8 mouse cellular contexts compared by ENCODE assay signal in the genomic region with DNA sequence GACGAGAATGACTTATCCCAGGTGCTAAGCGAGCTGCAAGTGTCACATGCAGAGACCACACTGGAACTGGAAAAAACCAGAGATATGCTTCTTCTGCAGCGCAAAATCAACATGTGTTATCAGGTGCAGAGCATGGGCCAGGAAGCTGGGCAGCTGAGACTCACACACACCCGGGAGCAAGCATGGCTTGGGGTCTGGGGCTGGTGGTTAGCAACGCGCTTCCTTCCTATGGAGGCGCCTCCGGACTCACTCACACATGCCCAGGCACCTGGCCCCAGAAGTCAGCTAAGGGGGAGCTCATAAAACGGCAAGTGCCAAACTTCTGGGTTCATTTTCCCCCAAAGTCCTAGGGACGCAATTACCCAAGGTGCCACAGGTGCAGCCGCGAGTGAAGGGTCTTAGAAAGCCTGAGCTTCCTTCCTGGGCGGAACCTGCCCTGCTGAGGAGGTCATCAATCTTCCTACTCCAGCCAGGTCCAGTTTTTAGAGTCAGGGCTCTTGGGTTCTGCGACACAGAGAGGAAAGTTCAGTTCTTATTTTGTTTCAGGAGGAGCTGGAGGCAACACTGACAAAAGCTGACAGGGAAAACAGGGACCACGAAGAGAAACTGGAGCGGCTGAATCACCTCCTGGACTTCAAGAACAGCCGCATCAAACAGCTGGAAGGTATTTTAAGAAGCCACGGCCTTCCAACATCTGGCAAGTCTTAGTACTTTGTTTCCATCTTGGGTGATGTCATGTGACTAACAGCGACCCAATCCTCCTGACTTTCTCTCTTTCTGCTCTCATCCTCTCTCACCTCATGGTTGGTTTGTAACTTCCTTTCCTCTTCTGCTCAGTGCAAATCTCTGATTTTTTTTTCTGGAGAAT. TPM values are rescaled to one million over a fixed set of nuclear protein-coding genes. Genes with fewer than 3 reads are reported as not detected.
A peak's percentile ranks its signal among the peaks of the same experiment; 100 is the strongest.
DNase-seq lines count a peak whose midpoint lies in the region; ATAC-seq lines count a peak whose summit lies in the region.

No protein-coding gene starts in this region.

- H3K4me3 ChIP-seq in lung, embryonic 16.5 days (ENCODE audit: low read length) = peak overlapping the region; percentile 5; the same call in 1 of the 2 replicates
- no peak overlapping the region for H3K4me3 ChIP-seq in embryonic facial prominence, embryonic 11.5 days (ENCODE audit: low read depth, low read length)
- peak overlapping the region; percentile 35 for H3K4me3 ChIP-seq in liver, embryonic 16.5 days (ENCODE audit: low read depth, low read length)

- no peak for DNase-seq in lung, postnatal 10 days
- peak; percentile 70 for DNase-seq in embryonic facial prominence, embryonic 11.5 days (ENCODE audit: low spot score)
- DNase-seq in thymus, postnatal 36 days = peak; percentile 39 to 40
- DNase-seq in Muller cell, postnatal 12 days (ENCODE audit: inconsistent ontology term) = no peak
- DNase-seq in left cerebral cortex, postnatal 4 days = no peak
- DNase-seq in urinary bladder, postnatal 25 days (ENCODE audit: low spot score) = no peak

- no peak overlapping the region for H3K27ac ChIP-seq in lung, embryonic 16.5 days (ENCODE audit: low read length)
- no peak overlapping the region for H3K27ac ChIP-seq in embryonic facial prominence, embryonic 11.5 days (replicated peaks; ENCODE audit: low read depth, low read length)
- H3K27ac ChIP-seq in liver, embryonic 16.5 days (ENCODE audit: low read length) = no peak overlapping the region

- no peaks in the 10 kb centered on the region for H3K27me3 ChIP-seq in lung, embryonic 16.5 days (ENCODE audit: control insufficient read depth, insufficient read depth, low read depth, low read length)
- no peaks in the 10 kb centered on the region for H3K27me3 ChIP-seq in embryonic facial prominence, embryonic 11.5 days (ENCODE audit: control insufficient read depth, insufficient read depth, low read length)
- no peaks in the 10 kb centered on the region for H3K27me3 ChIP-seq in liver, embryonic 16.5 days (ENCODE audit: control insufficient read depth, insufficient read depth, low read depth, low read length)

- H3K9ac ChIP-seq in lung, embryonic 16.5 days (ENCODE audit: low read length) = 0 out of 2 replicates have a peak overlapping the region, but pooled peaks have one; percentile 8
- no peak overlapping the region for H3K9ac ChIP-seq in embryonic facial prominence, embryonic 11.5 days (replicated peaks; ENCODE audit: low read length)
- H3K9ac ChIP-seq in liver, embryonic 16.5 days (ENCODE audit: low read depth, low read length) = no peak overlapping the region

- no peaks in the 10 kb centered on the region for H3K36me3 ChIP-seq in lung, embryonic 16.5 days (ENCODE audit: control insufficient read depth, insufficient read depth, low read length)
- H3K36me3 ChIP-seq in embryonic facial prominence, embryonic 11.5 days (replicated peaks; ENCODE audit: control insufficient read depth, insufficient read depth, low read depth, low read length) = no peaks in the 10 kb centered on the region
- H3K36me3 ChIP-seq in liver, embryonic 16.5 days (ENCODE audit: control insufficient read depth, insufficient read depth) = no peaks in the 10 kb centered on the region

- ATAC-seq in lung, embryonic 16.5 days (ENCODE audit: low read depth) = peak; percentile 18; the same call in 1 of the 2 replicates
- 0 out of 2 replicates have a peak, but pooled peaks have one; percentile 42 for ATAC-seq in embryonic facial prominence, embryonic 11.5 days (replicated peaks; ENCODE audit: insufficient number of reproducible peaks, low FRiP score, low TSS enrichment, low read depth)
- ATAC-seq in liver, embryonic 16.5 days (ENCODE audit: low read depth) = no peak

- H3K4me1 ChIP-seq in lung, embryonic 16.5 days (replicated peaks; ENCODE audit: control insufficient read depth, insufficient read depth, low read length) = peaks cover 8% of the 10 kb centered on the region; the same call in 1 of the 2 replicates
- no peaks in the 10 kb centered on the region for H3K4me1 ChIP-seq in embryonic facial prominence, embryonic 11.5 days (ENCODE audit: control insufficient read depth, insufficient read depth, low read length)
- H3K4me1 ChIP-seq in liver, embryonic 16.5 days (ENCODE audit: control insufficient read depth, low read depth, low read length) = peaks cover 3% of the 10 kb centered on the region

- WGBS in lung, embryonic 16.5 days = 31% methylated on average over 19 of the region's 19 CpGs
- WGBS in embryonic facial prominence, embryonic 11.5 days = 55% methylated on average over 19 of the region's 19 CpGs
- WGBS in liver, embryonic 16.5 days (ENCODE audit: insufficient replicate concordance) = 14% methylated on average over 19 of the region's 19 CpGs

- peak overlapping the region; percentile 45 for H3K4me2 ChIP-seq in lung, embryonic 16.5 days (ENCODE audit: low read depth, low read length)
- H3K4me2 ChIP-seq in embryonic facial prominence, embryonic 11.5 days (ENCODE audit: low read depth, low read length) = no peak overlapping the region
- H3K4me2 ChIP-seq in liver, embryonic 16.5 days (ENCODE audit: low read depth, low read length) = peak overlapping the region; percentile 46

- intact Hi-C loops in left cerebral cortex, postnatal 4 days (cut with DNase I) = no loop called here

- no peaks in the 10 kb centered on the region for H3K9me3 ChIP-seq in lung, embryonic 16.5 days (ENCODE audit: control insufficient read depth, low read length)
- no peaks in the 10 kb centered on the region for H3K9me3 ChIP-seq in embryonic facial prominence, embryonic 11.5 days (replicated peaks; ENCODE audit: control insufficient read depth, low read length)
- no peaks in the 10 kb centered on the region for H3K9me3 ChIP-seq in liver, embryonic 16.5 days (replicated peaks; ENCODE audit: control insufficient read depth, low read length)

RNA-seq across cellular contexts. Expression of a gene that starts 30.3 kb away (rescaled TPM):
- 57.8 and 59.1 TPM in 2 replicates for polyA plus RNA-seq in lung, embryonic 16.5 days (2015; fragmentation: Nextera tagmentation; extraction: Ambion mirVana)
- polyA plus RNA-seq in embryonic facial prominence, embryonic 11.5 days (2014; fragmentation: Nextera tagmentation; extraction: Ambion mirVana) = 86.1 and 97.9 TPM in 2 replicates
- polyA plus RNA-seq in liver, embryonic 16.5 days (2015; fragmentation: Nextera tagmentation; extraction: Ambion mirVana) = 34.5 and 35.9 TPM in 2 replicates
- 1 to 10 TPM; 2.3 to 2.5 TPM for total RNA-seq in left cerebral cortex, postnatal 4 days (2021)

RNA-seq across cellular contexts. Expression of a gene that starts 37.0 kb away (rescaled TPM):
- 603 and 612 TPM in 2 replicates for polyA plus RNA-seq in lung, embryonic 16.5 days (2015; fragmentation: Nextera tagmentation; extraction: Ambion mirVana)
- 1,003 and 1,066 TPM in 2 replicates for polyA plus RNA-seq in embryonic facial prominence, embryonic 11.5 days (2014; fragmentation: Nextera tagmentation; extraction: Ambion mirVana)
- polyA plus RNA-seq in liver, embryonic 16.5 days (2015; fragmentation: Nextera tagmentation; extraction: Ambion mirVana) = 202 and 237 TPM in 2 replicates
- 100 to 1,000 TPM; 220 to 223 TPM for total RNA-seq in left cerebral cortex, postnatal 4 days (2021)

RNA-seq across cellular contexts. Expression of a gene that starts 56.4 kb away (rescaled TPM):
- polyA plus RNA-seq in lung, embryonic 16.5 days (2015; fragmentation: Nextera tagmentation; extraction: Ambion mirVana) = 51.8 and 55.8 TPM in 2 replicates
- 83.8 and 91.2 TPM in 2 replicates for polyA plus RNA-seq in embryonic facial prominence, embryonic 11.5 days (2014; fragmentation: Nextera tagmentation; extraction: Ambion mirVana)
- polyA plus RNA-seq in liver, embryonic 16.5 days (2015; fragmentation: Nextera tagmentation; extraction: Ambion mirVana) = 26.2 and 28.5 TPM in 2 replicates
- total RNA-seq in left cerebral cortex, postnatal 4 days (2021) = 10 to 100 TPM; 71.3 to 73.2 TPM

Comparison
In these comparisons a context has a peak if more than half of its experiments do, and no peak if none do; other contexts are left out.
1. DNase-seq: peak in embryonic facial prominence, embryonic 11.5 days (single experiment) and thymus, postnatal 36 days (2 of 2); none in lung, postnatal 10 days (single experiment), Muller cell, postnatal 12 days (single experiment), left cerebral cortex, postnatal 4 days (single experiment) and urinary bladder, postnatal 25 days (single experiment).